Mouse (Mus musculus): ENCODE measurements around the gene Eps8. TPM values are rescaled to one million over a fixed set of nuclear protein-coding genes. Genes with fewer than 3 reads are reported as not detected.

Gene Eps8
- polyA plus RNA-seq, 1 experiment from 2014 or later = 4.8 TPM

DNA sequence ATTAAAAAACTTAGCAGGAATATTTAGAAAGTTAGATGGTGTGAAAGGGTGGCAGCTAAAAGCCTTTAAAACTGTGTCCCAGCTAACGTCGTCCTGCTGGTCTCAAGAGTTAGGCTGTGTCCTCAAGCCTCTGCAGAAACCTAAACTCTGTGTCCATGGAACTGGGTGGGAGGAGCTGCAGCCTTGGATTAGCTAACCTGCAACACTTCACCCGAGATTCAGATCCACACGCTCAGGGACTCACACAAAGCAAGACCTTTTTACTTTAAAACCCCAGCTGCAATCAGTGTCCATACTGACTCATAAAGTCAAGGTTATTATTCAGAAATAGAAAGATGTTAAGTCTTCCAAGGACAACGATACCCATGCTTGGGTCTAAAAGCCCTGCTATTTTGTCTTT is 18.5 kb downstream of the Eps8 start:
- H3K27me3 ChIP-seq (ENCODE audit: insufficient read depth, low read length) = no peaks in the 10 kb centered on the region
- H3K9ac ChIP-seq (replicated peaks) = no peak overlapping the region
- no peak overlapping the region for H3K4me3 ChIP-seq (ENCODE audit: low read depth, low read length)
- no peaks in the 10 kb centered on the region for H3K9me3 ChIP-seq (ENCODE audit: low read length)
- ATAC-seq = no peak
- TF ChIP-seq CTCF (IDR thresholded peaks at IDR 0.05; ENCODE audit: low read depth) (no peak), EP300 (IDR thresholded peaks at IDR 0.05; ENCODE audit: low read depth) (no peak)
- no peak overlapping the region for H3K27ac ChIP-seq (ENCODE audit: low read depth)
- no peaks in the 10 kb centered on the region for H3K4me1 ChIP-seq (ENCODE audit: insufficient read depth)
- H3K36me3 ChIP-seq (replicated peaks; ENCODE audit: insufficient read depth, low read length) = no peaks in the 10 kb centered on the region
- 67% methylated on average over 5 of the region's 5 CpGs for WGBS (ENCODE audit: insufficient replicate concordance)
- DNase-seq = no peak
- no peak overlapping the region for H3K4me2 ChIP-seq (ENCODE audit: low read depth, low read length)

DNA sequence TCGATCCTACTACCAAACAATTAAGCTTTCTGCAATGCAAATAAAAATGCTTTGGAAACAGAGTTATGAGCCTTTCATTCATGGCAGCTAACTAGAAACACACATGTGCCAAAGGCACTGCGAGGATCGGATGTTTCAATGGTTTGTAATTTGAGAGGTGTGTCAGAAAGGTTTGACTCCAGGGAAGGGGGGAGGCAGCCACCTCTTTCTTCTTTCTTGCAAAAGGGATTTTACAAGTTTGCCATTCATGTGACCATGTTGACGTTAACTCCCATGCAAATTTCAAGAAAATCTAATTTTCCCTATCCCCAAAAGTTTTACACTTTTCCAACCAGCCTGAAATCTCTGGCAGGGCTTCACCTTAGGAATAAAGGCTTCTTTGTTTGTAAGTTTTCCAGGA is 21.1 kb downstream of the Eps8 start:
- no peak for TF ChIP-seq EP300 (IDR thresholded peaks at IDR 0.05; ENCODE audit: low read depth)
- TF ChIP-seq CTCF (IDR thresholded peaks at IDR 0.05; ENCODE audit: low read depth) = no peak
- Histone ChIP-seq H3K4me3 (ENCODE audit: low read depth, low read length) (no peak overlapping the region), H3K4me1 (ENCODE audit: insufficient read depth) (no peaks in the 10 kb centered on the region), H3K27ac (ENCODE audit: low read depth) (no peak overlapping the region), H3K36me3 (replicated peaks; ENCODE audit: insufficient read depth, low read length) (no peaks in the 10 kb centered on the region), H3K9ac (replicated peaks) (no peak overlapping the region), H3K27me3 (ENCODE audit: insufficient read depth, low read length) (no peaks in the 10 kb centered on the region), H3K9me3 (ENCODE audit: low read length) (no peaks in the 10 kb centered on the region), H3K4me2 (ENCODE audit: low read depth, low read length) (no peak overlapping the region)
- WGBS (ENCODE audit: insufficient replicate concordance) = 71% methylated on average over 4 of the region's 4 CpGs
- no peak for ATAC-seq
- no peak for DNase-seq

DNA sequence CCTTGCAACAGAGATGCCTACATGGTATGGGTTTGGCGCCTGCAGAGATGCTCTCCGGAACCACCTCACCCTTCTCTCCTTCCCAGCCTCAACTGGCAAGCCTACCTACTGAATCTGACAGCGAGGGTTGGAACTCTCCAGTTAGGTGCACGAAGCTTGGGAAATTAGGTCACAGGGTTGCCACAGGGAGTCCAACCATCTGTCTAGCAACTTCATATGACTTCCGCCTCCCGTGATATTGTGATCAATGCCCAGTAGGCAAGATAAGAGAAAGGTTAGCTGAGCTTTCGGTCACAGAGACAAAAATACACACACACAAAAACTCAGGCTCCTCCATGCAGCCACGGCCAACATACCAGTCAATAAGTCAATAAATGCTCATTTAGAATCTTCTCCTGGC is 21.6 kb downstream of the Eps8 start:
- Histone ChIP-seq H3K4me3 (ENCODE audit: low read depth, low read length) (no peak overlapping the region), H3K9me3 (ENCODE audit: low read length) (no peaks in the 10 kb centered on the region), H3K27me3 (ENCODE audit: insufficient read depth, low read length) (no peaks in the 10 kb centered on the region), H3K4me2 (ENCODE audit: low read depth, low read length) (no peak overlapping the region), H3K27ac (ENCODE audit: low read depth) (no peak overlapping the region), H3K9ac (replicated peaks) (no peak overlapping the region), H3K4me1 (ENCODE audit: insufficient read depth) (no peaks in the 10 kb centered on the region), H3K36me3 (replicated peaks; ENCODE audit: insufficient read depth, low read length) (no peaks in the 10 kb centered on the region)
- WGBS (ENCODE audit: insufficient replicate concordance) = 77% methylated on average over 8 of the region's 8 CpGs
- ATAC-seq = no peak
- TF ChIP-seq EP300 (IDR thresholded peaks at IDR 0.05; ENCODE audit: low read depth) (no peak), CTCF (IDR thresholded peaks at IDR 0.05; ENCODE audit: low read depth) (no peak)
- no peak for DNase-seq

DNA sequence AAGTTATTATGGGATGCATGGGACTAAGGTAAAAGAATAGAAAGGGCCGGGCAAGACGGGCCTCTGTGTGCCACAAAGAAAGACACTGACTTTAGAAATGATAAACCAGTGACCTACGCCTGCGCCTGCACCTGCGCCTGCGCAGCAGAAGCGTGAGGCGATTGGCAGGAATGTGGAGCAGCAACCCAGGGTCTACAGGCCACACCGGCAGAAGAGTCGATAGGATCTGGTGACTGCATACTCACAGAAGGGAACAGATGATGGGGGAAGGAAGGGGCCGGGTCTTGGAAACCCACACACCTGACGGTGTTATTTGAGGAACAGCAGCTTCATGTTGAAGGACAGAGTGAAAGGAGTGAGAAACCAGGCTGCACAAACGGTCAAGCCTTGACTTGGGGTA is 24.3 kb downstream of the Eps8 start:
- ATAC-seq = no peak
- Histone ChIP-seq H3K4me1 (ENCODE audit: insufficient read depth) (no peaks in the 10 kb centered on the region), H3K27me3 (ENCODE audit: insufficient read depth, low read length) (no peaks in the 10 kb centered on the region), H3K27ac (ENCODE audit: low read depth) (no peak overlapping the region), H3K9ac (replicated peaks) (no peak overlapping the region), H3K4me3 (ENCODE audit: low read depth, low read length) (no peak overlapping the region), H3K36me3 (replicated peaks; ENCODE audit: insufficient read depth, low read length) (no peaks in the 10 kb centered on the region), H3K9me3 (ENCODE audit: low read length) (no peaks in the 10 kb centered on the region), H3K4me2 (ENCODE audit: low read depth, low read length) (no peak overlapping the region)
- 66% methylated on average over 13 of the region's 13 CpGs for WGBS (ENCODE audit: insufficient replicate concordance)
- TF ChIP-seq EP300 (IDR thresholded peaks at IDR 0.05; ENCODE audit: low read depth) (no peak), CTCF (IDR thresholded peaks at IDR 0.05; ENCODE audit: low read depth) (no peak)
- no peak for DNase-seq

DNA sequence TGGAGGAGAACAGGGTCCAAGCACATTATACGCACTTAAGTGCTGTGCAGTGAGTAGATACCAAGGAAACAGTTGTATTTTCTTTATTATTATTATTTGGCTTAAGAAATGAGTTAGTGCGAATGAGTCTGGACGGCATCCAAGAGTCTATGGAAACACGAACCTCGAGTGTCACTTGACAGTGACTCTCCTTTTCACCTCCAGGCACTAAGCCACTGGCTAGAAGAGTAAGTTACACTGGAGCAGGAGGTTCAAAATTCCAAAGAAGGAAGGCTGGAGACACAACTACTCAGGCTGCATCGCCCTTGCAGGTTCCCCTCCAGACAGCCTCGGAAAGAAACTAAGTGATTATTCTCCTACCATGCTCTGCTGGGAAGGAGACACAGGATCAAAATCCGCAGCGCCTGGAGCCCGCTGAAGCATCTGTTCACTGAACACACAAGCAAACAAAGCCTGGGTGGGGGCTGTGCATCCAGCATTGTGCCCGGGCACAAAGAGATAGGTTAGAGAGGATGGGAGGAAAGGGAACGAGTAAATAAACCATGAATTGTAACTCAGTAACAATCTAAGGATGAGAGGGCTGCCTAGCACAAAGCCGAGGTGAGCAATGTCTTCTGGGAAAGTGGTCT is 25.0 kb downstream of the Eps8 start:
- TF ChIP-seq CTCF (IDR thresholded peaks at IDR 0.05; ENCODE audit: low read depth) (no peak), EP300 (IDR thresholded peaks at IDR 0.05; ENCODE audit: low read depth) (no peak)
- WGBS (ENCODE audit: insufficient replicate concordance) = 71% methylated on average over 13 of the region's 13 CpGs
- Histone ChIP-seq H3K27ac (ENCODE audit: low read depth) (no peak overlapping the region), H3K4me1 (ENCODE audit: insufficient read depth) (no peaks in the 10 kb centered on the region), H3K9ac (replicated peaks) (no peak overlapping the region), H3K4me3 (ENCODE audit: low read depth, low read length) (no peak overlapping the region), H3K36me3 (replicated peaks; ENCODE audit: insufficient read depth, low read length) (no peaks in the 10 kb centered on the region), H3K27me3 (ENCODE audit: insufficient read depth, low read length) (no peaks in the 10 kb centered on the region), H3K4me2 (ENCODE audit: low read depth, low read length) (no peak overlapping the region), H3K9me3 (ENCODE audit: low read length) (no peaks in the 10 kb centered on the region)
- no peak for ATAC-seq
- DNase-seq = no peak

DNA sequence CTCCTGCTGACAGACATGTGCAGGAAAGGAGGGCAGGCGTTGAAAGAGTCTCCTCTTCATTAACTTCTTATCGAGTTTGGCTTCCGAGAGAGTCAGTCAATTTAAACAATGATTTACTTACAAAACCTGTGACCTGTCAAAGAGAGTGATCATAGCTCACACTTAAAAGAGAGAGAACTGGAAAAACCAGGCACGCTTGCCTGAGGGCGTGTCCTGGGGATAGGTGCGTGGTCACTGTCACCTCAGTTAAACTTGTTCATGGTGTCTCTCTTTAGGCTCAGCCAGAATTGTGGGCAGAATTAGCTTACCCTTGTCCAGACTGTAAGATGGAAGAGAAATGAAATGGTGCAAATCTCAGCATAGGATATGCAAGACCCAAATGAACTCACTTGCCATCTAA is 26.0 kb downstream of the Eps8 start:
- H3K36me3 ChIP-seq (replicated peaks; ENCODE audit: insufficient read depth, low read length) = no peaks in the 10 kb centered on the region
- H3K9ac ChIP-seq (replicated peaks) = no peak overlapping the region
- WGBS (ENCODE audit: insufficient replicate concordance) = 75% methylated on average over 6 of the region's 6 CpGs
- no peaks in the 10 kb centered on the region for H3K27me3 ChIP-seq (ENCODE audit: insufficient read depth, low read length)
- TF ChIP-seq EP300 (IDR thresholded peaks at IDR 0.05; ENCODE audit: low read depth) (no peak), CTCF (IDR thresholded peaks at IDR 0.05; ENCODE audit: low read depth) (no peak)
- H3K4me3 ChIP-seq (ENCODE audit: low read depth, low read length) = no peak overlapping the region
- H3K4me1 ChIP-seq (ENCODE audit: insufficient read depth) = no peaks in the 10 kb centered on the region
- no peak overlapping the region for H3K27ac ChIP-seq (ENCODE audit: low read depth)
- no peaks in the 10 kb centered on the region for H3K9me3 ChIP-seq (ENCODE audit: low read length)
- DNase-seq = no peak
- H3K4me2 ChIP-seq (ENCODE audit: low read depth, low read length) = no peak overlapping the region
- no peak for ATAC-seq

DNA sequence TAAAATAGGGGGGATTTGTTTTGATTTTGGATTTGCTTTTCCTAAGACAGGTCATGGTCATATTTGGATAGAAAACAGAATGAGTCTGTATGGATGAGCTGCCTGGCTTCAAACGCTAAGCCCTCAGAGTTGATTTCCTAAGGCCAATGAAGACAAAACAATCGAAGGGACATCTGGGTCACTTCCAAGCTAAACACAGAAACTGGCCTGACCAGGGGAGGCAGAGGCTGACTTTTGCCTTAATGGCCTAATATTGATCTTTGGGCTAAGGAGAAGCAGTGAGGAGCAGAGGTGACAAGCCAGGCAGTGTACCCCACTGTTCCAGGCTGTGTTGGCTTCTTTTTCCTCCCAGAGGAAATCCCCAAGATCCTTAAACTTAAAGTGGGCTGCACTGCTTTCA is 33.7 kb downstream of the Eps8 start:
- WGBS (ENCODE audit: insufficient replicate concordance) = 68% methylated on average over 2 of the region's 2 CpGs

More for the DNA sequence above, 33.7 kb downstream of the Eps8 start:
- no peak overlapping the region for H3K4me3 ChIP-seq (ENCODE audit: low read depth, low read length)
- no peak overlapping the region for H3K27ac ChIP-seq (ENCODE audit: low read depth)
- TF ChIP-seq EP300 (IDR thresholded peaks at IDR 0.05; ENCODE audit: low read depth) (no peak), CTCF (IDR thresholded peaks at IDR 0.05; ENCODE audit: low read depth) (no peak)
- no peak overlapping the region for H3K4me2 ChIP-seq (ENCODE audit: low read depth, low read length)
- ATAC-seq (peak; percentile 77; the same call in 1 of the 2 replicates), DNase-seq (peak; percentile 18)
- H3K9me3 ChIP-seq (ENCODE audit: low read length) = no peaks in the 10 kb centered on the region
- no peaks in the 10 kb centered on the region for H3K27me3 ChIP-seq (ENCODE audit: insufficient read depth, low read length)
- no peaks in the 10 kb centered on the region for H3K36me3 ChIP-seq (replicated peaks; ENCODE audit: insufficient read depth, low read length)
- no peaks in the 10 kb centered on the region for H3K4me1 ChIP-seq (ENCODE audit: insufficient read depth)
- H3K9ac ChIP-seq (replicated peaks) = no peak overlapping the region

All from liver, postnatal 0 days (tissue).